Mouse (Mus musculus) hindbrain, embryonic 13.5 days (tissue): ENCODE data around the gene Syngr1. TPM values are rescaled to one million over a fixed set of nuclear protein-coding genes. Genes with fewer than 3 reads are reported as not detected.

Experiments used
- ATAC-seq: fragments of 200-750 bp; cut with Nextera tagmentation; 2 replicates; pipeline ENCODE4 v1.8.0; 2017; ENCODE audit warnings: moderate TSS enrichment; ENCODE audit not compliant: low FRiP score
- H3K27ac ChIP-seq: fragments of 300-500 bp; sonication (generic); 2 replicates; pipeline ENCODE4 v1.5.1; 2015; ENCODE audit warnings: inconsistent platforms, mild to moderate bottlenecking, moderate library complexity
- H3K27me3 ChIP-seq: fragments of 300-500 bp; sonication (generic); 2 replicates; pipeline ENCODE4 v1.6.1; 2015; ENCODE audit warnings: mild to moderate bottlenecking, inconsistent platforms
- H3K36me3 ChIP-seq: fragments of 300-500 bp; sonication (generic); 2 replicates; pipeline ENCODE4 v1.6.1; 2015; ENCODE audit warnings: mild to moderate bottlenecking, inconsistent platforms
- H3K4me1 ChIP-seq: fragments of 300-500 bp; sonication (generic); replicated peaks from 2 replicates; pipeline ENCODE4 v1.6.1; 2015; ENCODE audit warnings: inconsistent platforms
- H3K4me2 ChIP-seq: fragments of 300-500 bp; sonication (generic); 2 replicates; pipeline ENCODE4 v1.6.1; 2015; ENCODE audit warnings: inconsistent platforms, mild to moderate bottlenecking, moderate library complexity
- H3K4me3 ChIP-seq: fragments of 300-500 bp; sonication (generic); 2 replicates; pipeline ENCODE4 v1.5.1; 2015; ENCODE audit warnings: mild to moderate bottlenecking, inconsistent platforms
- H3K9ac ChIP-seq: fragments of 300-500 bp; sonication (generic); 2 replicates; pipeline ENCODE4 v1.6.1; 2015; ENCODE audit warnings: mild to moderate bottlenecking, inconsistent platforms
- H3K9me3 ChIP-seq: fragments of 300-500 bp; sonication (generic); 2 replicates; pipeline ENCODE4 v1.6.1; 2016; ENCODE audit warnings: inconsistent platforms
- WGBS: fragments of 180-500 bp; shearing (Covaris S2); methylation state at CpG from one replicate; pipeline ENCODE4 v1.1.7; 2015; 5-methylcytosine and 5-hydroxymethylcytosine counted together
- polyA plus RNA-seq: library from polyadenylated mRNA; unstranded; fragments of >200 nt; fragmentation: Nextera tagmentation; extraction: Ambion mirVana; gene quantifications from 2 replicates; pipeline ENCODE4 v1.2.1, GENCODE M21; 2015

Syngr1 gene
- polyA plus RNA-seq, 1 experiment from 2014 or later, result 28.3 TPM

GRCm38 (mm10) chr15:80140878-80141277 lies 49.7 kb downstream of the Syngr1 start:
- H3K36me3 ChIP-seq, result peaks cover 33% of the 10 kb centered on the region
- 96% methylated on average over 3 of the region's 3 CpGs for WGBS

GRCm38 (mm10) chr15:80142130-80142529 lies 51.0 kb downstream of the Syngr1 start:
- Histone ChIP-seq H3K9me3 (no peaks in the 10 kb centered on the region), H3K4me3 (no peak overlapping the region), H3K4me2 (no peak overlapping the region), H3K36me3 (peaks cover 28% of the 10 kb centered on the region), H3K4me1 (peaks cover 18% of the 10 kb centered on the region), H3K27me3 (no peaks in the 10 kb centered on the region), H3K9ac (no peak overlapping the region), H3K27ac (no peak overlapping the region)
- ATAC-seq, result no peak
- WGBS, result 95% methylated on average over 3 of the region's 3 CpGs

More at GRCm38 (mm10) chr15:80140878-80141277, 49.7 kb downstream of the Syngr1 start:
- Histone ChIP-seq H3K9me3 (no peaks in the 10 kb centered on the region), H3K9ac (no peak overlapping the region), H3K4me2 (no peak overlapping the region), H3K4me1 (peaks cover 18% of the 10 kb centered on the region), H3K27me3 (no peaks in the 10 kb centered on the region), H3K4me3 (no peak overlapping the region), H3K27ac (no peak overlapping the region)
- ATAC-seq, result no peak

- H3K4me3 ChIP-seq, result no peak overlapping the region
- WGBS, result 94% methylated on average over 6 of the region's 6 CpGs
- no peak for ATAC-seq
Measured at GRCm38 (mm10) chr15:80143760-80144159, 52.6 kb downstream of the Syngr1 start.

GRCm38 (mm10) chr15:80145397-80145796 lies 54.3 kb downstream of the Syngr1 start:
- Histone ChIP-seq H3K9me3 (no peaks in the 10 kb centered on the region), H3K4me1 (no peaks in the 10 kb centered on the region), H3K4me3 (no peak overlapping the region), H3K36me3 (peaks cover 51% of the 10 kb centered on the region), H3K9ac (no peak overlapping the region), H3K27me3 (no peaks in the 10 kb centered on the region), H3K27ac (no peak overlapping the region), H3K4me2 (no peak overlapping the region)
- 97% methylated on average over 5 of the region's 5 CpGs for WGBS
- no peak for ATAC-seq

More at GRCm38 (mm10) chr15:80143760-80144159, 52.6 kb downstream of the Syngr1 start:
- Histone ChIP-seq H3K27me3 (no peaks in the 10 kb centered on the region), H3K9ac (no peak overlapping the region), H3K4me1 (0 out of 2 replicates have a peak, but pooled peaks cover 3% of the 10 kb centered on the region), H3K9me3 (no peaks in the 10 kb centered on the region), H3K36me3 (peaks cover 37% of the 10 kb centered on the region), H3K4me2 (no peak overlapping the region), H3K27ac (no peak overlapping the region)

- no peaks in the 10 kb centered on the region for H3K4me1 ChIP-seq
- H3K9me3 ChIP-seq, result no peaks in the 10 kb centered on the region
- 66% methylated on average over 6 of the region's 6 CpGs for WGBS
- H3K9ac ChIP-seq, result peak overlapping the region; percentile 21; the same call in 1 of the 2 replicates
- ATAC-seq, result no peak
- H3K4me2 ChIP-seq, result no peak overlapping the region
- peaks cover 51% of the 10 kb centered on the region for H3K36me3 ChIP-seq
- H3K4me3 ChIP-seq, result no peak overlapping the region
- H3K27ac ChIP-seq, result no peak overlapping the region
- H3K27me3 ChIP-seq, result no peaks in the 10 kb centered on the region
Measured at GRCm38 (mm10) chr15:80146153-80146552, 55.0 kb downstream of the Syngr1 start.

- no peaks in the 10 kb centered on the region for H3K9me3 ChIP-seq
- H3K36me3 ChIP-seq, result peaks cover 49% of the 10 kb centered on the region
- H3K4me1 ChIP-seq, result no peaks in the 10 kb centered on the region
- H3K4me3 ChIP-seq, result no peak overlapping the region
- no peak overlapping the region for H3K27ac ChIP-seq
- 88% methylated on average over 14 of the region's 14 CpGs for WGBS
- ATAC-seq, result no peak
- H3K4me2 ChIP-seq, result no peak overlapping the region
- H3K27me3 ChIP-seq, result no peaks in the 10 kb centered on the region
- no peak overlapping the region for H3K9ac ChIP-seq
Measured at GRCm38 (mm10) chr15:80147090-80147489, 56.0 kb downstream of the Syngr1 start.

GRCm38 (mm10) chr15:80147511-80147910 lies 56.4 kb downstream of the Syngr1 start:
- no peak overlapping the region for H3K27ac ChIP-seq
- no peaks in the 10 kb centered on the region for H3K9me3 ChIP-seq
- no peaks in the 10 kb centered on the region for H3K4me1 ChIP-seq
- H3K36me3 ChIP-seq, result peaks cover 50% of the 10 kb centered on the region
- no peaks in the 10 kb centered on the region for H3K27me3 ChIP-seq
- no peak overlapping the region for H3K4me3 ChIP-seq
- H3K4me2 ChIP-seq, result no peak overlapping the region
- ATAC-seq, result no peak
- no peak overlapping the region for H3K9ac ChIP-seq
- 76% methylated on average over 5 of the region's 5 CpGs for WGBS

- no peak overlapping the region for H3K4me3 ChIP-seq
- H3K4me2 ChIP-seq, result no peak overlapping the region
- 84% methylated on average over 8 of the region's 8 CpGs for WGBS
- peaks cover 57% of the 10 kb centered on the region for H3K36me3 ChIP-seq
- no peaks in the 10 kb centered on the region for H3K27me3 ChIP-seq
- ATAC-seq, result no peak
- 0 out of 2 replicates have a peak overlapping the region, but pooled peaks have one; percentile 19 for H3K9ac ChIP-seq
- no peaks in the 10 kb centered on the region for H3K4me1 ChIP-seq
- no peak overlapping the region for H3K27ac ChIP-seq
- H3K9me3 ChIP-seq, result no peaks in the 10 kb centered on the region
Measured at GRCm38 (mm10) chr15:80148565-80148964, 57.4 kb downstream of the Syngr1 start.

- no peak for ATAC-seq
- H3K9me3 ChIP-seq, result no peaks in the 10 kb centered on the region
- H3K27me3 ChIP-seq, result no peaks in the 10 kb centered on the region
- 94% methylated on average over 7 of the region's 7 CpGs for WGBS
- peaks cover 65% of the 10 kb centered on the region for H3K36me3 ChIP-seq
- H3K4me2 ChIP-seq, result no peak overlapping the region
- no peaks in the 10 kb centered on the region for H3K4me1 ChIP-seq
- no peak overlapping the region for H3K4me3 ChIP-seq
- H3K27ac ChIP-seq, result no peak overlapping the region
- H3K9ac ChIP-seq, result no peak overlapping the region; the same call in 1 of the 2 replicates
Measured at GRCm38 (mm10) chr15:80149517-80149916, 58.4 kb downstream of the Syngr1 start.

GRCm38 (mm10) chr15:80152663-80153062 lies 61.5 kb downstream of the Syngr1 start:
- H3K27ac ChIP-seq, result no peak overlapping the region
- H3K4me3 ChIP-seq, result no peak overlapping the region
- no peaks in the 10 kb centered on the region for H3K9me3 ChIP-seq
- WGBS, result 92% methylated on average over 10 of the region's 10 CpGs
- peaks cover 96% of the 10 kb centered on the region for H3K36me3 ChIP-seq
- H3K4me2 ChIP-seq, result no peak overlapping the region
- H3K27me3 ChIP-seq, result no peaks in the 10 kb centered on the region
- no peak for ATAC-seq
- H3K9ac ChIP-seq, result no peak overlapping the region
- H3K4me1 ChIP-seq, result no peaks in the 10 kb centered on the region

GRCm38 (mm10) chr15:80153757-80154156 lies 62.6 kb downstream of the Syngr1 start:
- Histone ChIP-seq H3K27ac (no peak overlapping the region), H3K36me3 (peaks cover 98% of the 10 kb centered on the region), H3K9me3 (no peaks in the 10 kb centered on the region), H3K9ac (no peak overlapping the region; the same call in 1 of the 2 replicates), H3K4me3 (no peak overlapping the region), H3K4me1 (no peaks in the 10 kb centered on the region), H3K27me3 (no peaks in the 10 kb centered on the region), H3K4me2 (no peak overlapping the region)
- 80% methylated on average over 11 of the region's 11 CpGs for WGBS
- no peak for ATAC-seq

GRCm38 (mm10) chr15:80155707-80156106 lies 64.6 kb downstream of the Syngr1 start:
- Histone ChIP-seq H3K4me2 (no peak overlapping the region), H3K4me1 (peaks cover 5% of the 10 kb centered on the region; the same call in 1 of the 2 replicates), H3K4me3 (no peak overlapping the region), H3K27me3 (no peaks in the 10 kb centered on the region), H3K9ac (0 out of 2 replicates have a peak overlapping the region, but pooled peaks have one; percentile 13), H3K27ac (no peak overlapping the region), H3K36me3 (peaks cover 98% of the 10 kb centered on the region), H3K9me3 (no peaks in the 10 kb centered on the region)
- 92% methylated on average over 8 of the region's 8 CpGs for WGBS
- no peak for ATAC-seq

- H3K4me2 ChIP-seq, result no peak overlapping the region
- peaks cover 5% of the 10 kb centered on the region; the same call in 1 of the 2 replicates for H3K4me1 ChIP-seq
- no peaks in the 10 kb centered on the region for H3K9me3 ChIP-seq
- no peak overlapping the region for H3K27ac ChIP-seq
- no peak for ATAC-seq
- H3K36me3 ChIP-seq, result peaks cover 100% of the 10 kb centered on the region
- H3K27me3 ChIP-seq, result no peaks in the 10 kb centered on the region
- 96% methylated on average over 22 of the region's 22 CpGs for WGBS
- H3K9ac ChIP-seq, result no peak overlapping the region
- no peak overlapping the region for H3K4me3 ChIP-seq
Measured at GRCm38 (mm10) chr15:80157197-80157943, 66.2 kb downstream of the Syngr1 start.
